Mouse (Mus musculus) stomach, embryonic 16.5 days (tissue): ENCODE measurements at regions not wholly inside any gene's neighbourhood (a gene's known extent, or its start where the extent isn't known, plus 50 kb on each side); places are given as distances from the start of the nearest gene placed in this dataset.
"Not testable (repeated sequence)": the region's sequence is repeated elsewhere in the genome, so short reads cannot be mapped to it uniquely, and the experiment has no call there.

Source experiments
- ATAC-seq: fragments of 200-750 bp; cut with Nextera tagmentation; 2 replicates; pipeline ENCODE4 v1.8.0; 2017; ENCODE audit warnings: moderate number of reproducible peaks, moderate TSS enrichment; ENCODE audit not compliant: insufficient read depth, low FRiP score
- H3K27ac ChIP-seq: fragments of 300-500 bp; sonication (generic); 2 replicates; pipeline ENCODE4 v1.5.1; 2014; ENCODE audit warnings: low read length
- H3K27me3 ChIP-seq: fragments of 300-500 bp; sonication (generic); 2 replicates; pipeline ENCODE4 v1.6.1; 2014; ENCODE audit warnings: low read length, control low read depth, mixed read lengths; ENCODE audit not compliant: control insufficient read depth, insufficient read depth
- H3K36me3 ChIP-seq: fragments of 300-500 bp; sonication (generic); 2 replicates; pipeline ENCODE4 v1.6.1; 2014; ENCODE audit warnings: low read length; ENCODE audit not compliant: control insufficient read depth, insufficient read depth
- H3K4me1 ChIP-seq: fragments of 300-500 bp; sonication (generic); 2 replicates; pipeline ENCODE4 v1.6.1; 2014; ENCODE audit warnings: low read length, control low read depth, mixed read lengths; ENCODE audit not compliant: control insufficient read depth, insufficient read depth
- H3K4me2 ChIP-seq: fragments of 300-500 bp; sonication (generic); 2 replicates; pipeline ENCODE4 v1.6.1; 2014; ENCODE audit warnings: low read depth, low read length, mixed read lengths
- H3K4me3 ChIP-seq: fragments of 300-500 bp; sonication (generic); replicated peaks from 2 replicates; pipeline ENCODE4 v1.5.1; 2014; ENCODE audit warnings: mild to moderate bottlenecking, low read length
- H3K9ac ChIP-seq: fragments of 300-500 bp; sonication (generic); 2 replicates; pipeline ENCODE4 v1.6.1; 2014; ENCODE audit warnings: low read length
- H3K9me3 ChIP-seq: fragments of 300-500 bp; sonication (generic); replicated peaks from 2 replicates; pipeline ENCODE4 v1.6.1; 2016; ENCODE audit warnings: low read length, control low read depth; ENCODE audit not compliant: control insufficient read depth
- WGBS: fragments of 180-500 bp; shearing (Covaris S2); extraction: QIAGEN DNeasy Blood & Tissue Kit; methylation state at CpG from one replicate; pipeline ENCODE4 v1.1.7; 2014; 5-methylcytosine and 5-hydroxymethylcytosine counted together

GRCm38 (mm10) chr2:79044804-79045203 lies 176.9 kb downstream of the Ube2e3 start:
- not testable (repeated sequence) for H3K9ac ChIP-seq, H3K4me2 ChIP-seq, H3K4me1 ChIP-seq, H3K4me3 ChIP-seq, H3K27me3 ChIP-seq, ATAC-seq, H3K36me3 ChIP-seq, H3K9me3 ChIP-seq, H3K27ac ChIP-seq
- WGBS: 83% methylated on average over 3 of the region's 3 CpGs

- H3K36me3 ChIP-seq: no peaks in the 10 kb centered on the region
- H3K27me3 ChIP-seq: no peaks in the 10 kb centered on the region
- H3K4me1 ChIP-seq: no peaks in the 10 kb centered on the region
- no peak for ATAC-seq
- no peaks in the 10 kb centered on the region for H3K9me3 ChIP-seq
- WGBS: 82% methylated on average over 4 of the region's 4 CpGs
- no peak overlapping the region for H3K4me2 ChIP-seq
- no peak overlapping the region for H3K4me3 ChIP-seq
- no peak overlapping the region for H3K27ac ChIP-seq
- H3K9ac ChIP-seq: no peak overlapping the region
Observed at GRCm38 (mm10) chr2:79045508-79045907, 177.6 kb downstream of the Ube2e3 start.

- no peak for ATAC-seq
- 65% methylated on average over 7 of the region's 7 CpGs for WGBS
- Histone ChIP-seq H3K4me3 (no peak overlapping the region), H3K9ac (no peak overlapping the region), H3K4me2 (no peak overlapping the region), H3K4me1 (no peaks in the 10 kb centered on the region), H3K27me3 (no peaks in the 10 kb centered on the region), H3K36me3 (no peaks in the 10 kb centered on the region), H3K9me3 (no peaks in the 10 kb centered on the region), H3K27ac (no peak overlapping the region)
Observed at GRCm38 (mm10) chr2:79048020-79048419, 180.1 kb downstream of the Ube2e3 start.

- no peaks in the 10 kb centered on the region for H3K4me1 ChIP-seq
- H3K9me3 ChIP-seq: no peaks in the 10 kb centered on the region
- H3K9ac ChIP-seq: no peak overlapping the region
- H3K4me3 ChIP-seq: no peak overlapping the region
- H3K36me3 ChIP-seq: no peaks in the 10 kb centered on the region
- no peak overlapping the region for H3K27ac ChIP-seq
- no peaks in the 10 kb centered on the region for H3K27me3 ChIP-seq
- H3K4me2 ChIP-seq: no peak overlapping the region
- WGBS: 81% methylated on average over 5 of the region's 5 CpGs
- no peak for ATAC-seq
Observed at GRCm38 (mm10) chr2:79048777-79049537, 181.0 kb downstream of the Ube2e3 start.

DNA sequence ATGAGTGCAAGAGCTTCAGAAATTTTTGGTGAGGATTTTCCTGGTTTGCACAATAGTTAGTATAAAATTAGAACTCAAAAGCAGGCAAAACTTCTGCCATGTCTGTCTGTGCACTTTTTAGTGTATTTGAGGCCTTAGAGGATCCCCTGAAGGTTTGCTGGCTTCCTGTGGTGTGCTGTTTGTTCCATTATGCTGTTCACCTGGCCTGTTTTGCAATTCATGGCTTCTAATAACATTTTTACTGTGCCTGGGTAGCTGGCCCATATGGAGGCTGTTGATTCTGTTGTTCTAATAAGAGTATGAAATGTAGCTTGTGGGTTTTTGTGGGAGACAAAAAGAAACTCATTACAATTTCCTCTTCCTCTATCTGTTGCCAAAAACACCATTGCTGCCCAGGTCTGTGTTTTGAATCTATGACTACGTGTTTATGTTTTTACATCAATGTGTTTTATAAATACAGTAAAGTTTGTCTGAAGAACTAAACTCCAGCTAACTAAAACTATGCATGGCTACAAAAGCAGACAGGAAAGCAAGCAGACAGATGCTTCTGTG lies 182.6 kb downstream of the Ube2e3 start:
- ATAC-seq: no peak
- H3K4me1 ChIP-seq: no peaks in the 10 kb centered on the region
- H3K27me3 ChIP-seq: no peaks in the 10 kb centered on the region
- no peak overlapping the region for H3K4me2 ChIP-seq
- no peak overlapping the region for H3K27ac ChIP-seq
- no peak overlapping the region for H3K9ac ChIP-seq
- no peak overlapping the region for H3K4me3 ChIP-seq
- H3K36me3 ChIP-seq: no peaks in the 10 kb centered on the region
- 77% methylated on average over 1 of the region's 1 CpGs for WGBS
- no peaks in the 10 kb centered on the region for H3K9me3 ChIP-seq

DNA sequence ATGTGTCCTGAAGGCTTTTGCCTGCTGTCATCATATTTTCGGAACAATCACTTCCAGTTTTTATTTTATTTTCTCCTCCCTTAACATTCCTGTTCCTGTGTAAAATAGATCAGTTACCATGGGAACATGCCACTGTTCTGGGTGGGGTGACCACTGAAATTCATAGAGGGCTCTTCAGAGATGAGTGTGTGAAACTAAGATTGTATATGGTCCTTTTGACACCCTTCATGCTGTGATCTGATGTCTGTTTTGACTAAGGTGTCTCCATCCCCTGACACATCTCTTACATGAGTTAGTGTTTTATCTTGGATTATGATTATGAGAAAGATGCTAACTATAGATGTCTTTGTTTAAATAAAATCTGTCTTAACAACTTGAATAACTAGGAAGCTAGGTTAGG lies 184.3 kb downstream of the Ube2e3 start:
- 69% methylated on average over 1 of the region's 1 CpGs for WGBS
- Histone ChIP-seq H3K27me3 (no peaks in the 10 kb centered on the region), H3K4me3 (no peak overlapping the region), H3K9ac (no peak overlapping the region), H3K36me3 (no peaks in the 10 kb centered on the region), H3K27ac (no peak overlapping the region), H3K4me1 (no peaks in the 10 kb centered on the region), H3K4me2 (no peak overlapping the region), H3K9me3 (no peaks in the 10 kb centered on the region)
- ATAC-seq: no peak

DNA sequence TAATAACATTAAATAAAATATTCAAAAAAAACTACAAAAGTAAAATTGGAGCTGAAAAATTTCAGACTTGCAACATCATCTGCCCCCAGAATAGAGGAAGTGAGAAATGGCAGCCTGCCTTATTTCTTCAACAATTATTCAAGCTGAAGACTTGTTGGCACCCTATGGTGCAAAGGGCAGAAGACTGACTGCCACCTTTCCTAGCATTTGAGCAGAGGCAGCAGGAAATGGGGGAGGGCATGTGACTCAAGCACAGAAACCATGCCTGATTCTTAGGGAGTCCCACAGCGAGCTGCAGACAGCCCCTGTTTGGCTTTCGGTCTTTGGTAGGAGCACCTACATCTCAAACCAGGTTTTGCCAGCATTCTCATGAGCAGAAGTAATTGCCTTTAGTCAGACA lies 188.2 kb downstream of the Ube2e3 start:
- no peaks in the 10 kb centered on the region for H3K4me1 ChIP-seq
- no peaks in the 10 kb centered on the region for H3K36me3 ChIP-seq
- no peak overlapping the region for H3K9ac ChIP-seq
- H3K27me3 ChIP-seq: no peaks in the 10 kb centered on the region
- H3K4me3 ChIP-seq: no peak overlapping the region
- no peak overlapping the region for H3K4me2 ChIP-seq
- no peak overlapping the region for H3K27ac ChIP-seq
- no peaks in the 10 kb centered on the region for H3K9me3 ChIP-seq
- WGBS: 74% methylated on average over 2 of the region's 2 CpGs
- ATAC-seq: no peak

GRCm38 (mm10) chr2:79059115-79059943 lies 191.4 kb downstream of the Ube2e3 start:
- H3K4me3 ChIP-seq: no peak overlapping the region
- ATAC-seq: no peak
- no peak overlapping the region for H3K4me2 ChIP-seq
- no peaks in the 10 kb centered on the region for H3K9me3 ChIP-seq
- H3K27ac ChIP-seq: no peak overlapping the region
- H3K36me3 ChIP-seq: no peaks in the 10 kb centered on the region
- no peaks in the 10 kb centered on the region for H3K27me3 ChIP-seq
- no peaks in the 10 kb centered on the region for H3K4me1 ChIP-seq
- 89% methylated on average over 7 of the region's 7 CpGs for WGBS
- no peak overlapping the region for H3K9ac ChIP-seq

DNA sequence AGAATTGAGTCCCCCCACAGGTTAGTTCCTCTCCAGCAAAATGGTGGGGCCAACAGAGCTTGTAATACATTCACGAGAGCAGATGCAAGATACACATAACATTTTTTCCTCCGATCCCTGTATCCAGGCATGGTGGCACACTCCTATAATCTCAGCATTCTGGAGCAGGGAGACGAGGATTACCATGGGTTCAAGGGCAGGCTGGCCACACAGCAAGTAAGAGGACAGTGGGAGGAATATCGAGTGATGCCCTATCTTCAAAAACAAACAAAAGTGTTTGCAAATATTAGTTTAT lies 192.0 kb downstream of the Ube2e3 start:
- H3K9me3 ChIP-seq: no peaks in the 10 kb centered on the region
- no peak overlapping the region for H3K27ac ChIP-seq
- no peak overlapping the region for H3K9ac ChIP-seq
- WGBS: 85% methylated on average over 4 of the region's 4 CpGs
- no peak for ATAC-seq
- no peaks in the 10 kb centered on the region for H3K36me3 ChIP-seq
- H3K4me2 ChIP-seq: no peak overlapping the region
- no peaks in the 10 kb centered on the region for H3K4me1 ChIP-seq
- H3K4me3 ChIP-seq: no peak overlapping the region
- H3K27me3 ChIP-seq: no peaks in the 10 kb centered on the region
